Mouse (Mus musculus) thymus, postnatal 25 days (tissue): ENCODE data around the gene Mrpl42.

Experiments used
- DNase-seq: peaks from one replicate; pipeline ENCODE4 v3.0.0; 2022

The Mrpl42 gene

GRCm38 (mm10) chr10:95456103-95456502 lies 45.6 kb downstream of the Mrpl42 start:
- DNase-seq, result no peak

DNA sequence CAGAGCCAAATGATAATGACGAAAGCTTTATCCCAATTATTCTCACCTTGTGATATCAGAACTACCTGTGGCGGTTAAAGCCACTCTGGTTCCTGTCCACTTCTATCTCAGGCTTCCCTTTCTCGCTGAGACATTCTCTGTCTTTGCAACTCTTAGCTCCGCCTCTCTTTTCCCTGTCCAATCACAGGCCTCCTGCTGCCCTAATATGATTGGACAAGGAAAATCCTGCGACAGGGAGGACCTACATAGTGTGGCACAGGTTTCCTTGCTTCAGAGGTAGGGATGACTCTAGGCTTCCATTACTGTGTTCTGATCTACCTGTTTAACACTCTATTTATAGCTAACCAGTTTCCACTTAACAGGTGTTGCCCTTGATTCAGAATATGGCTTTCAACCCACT lies 48.5 kb downstream of the Mrpl42 start:
- no peak for DNase-seq

- DNase-seq, result no peak
Observed at GRCm38 (mm10) chr10:95449033-95449432, 52.7 kb downstream of the Mrpl42 start.

GRCm38 (mm10) chr10:95447954-95448353 lies 53.8 kb downstream of the Mrpl42 start:
- DNase-seq, result no peak

DNA sequence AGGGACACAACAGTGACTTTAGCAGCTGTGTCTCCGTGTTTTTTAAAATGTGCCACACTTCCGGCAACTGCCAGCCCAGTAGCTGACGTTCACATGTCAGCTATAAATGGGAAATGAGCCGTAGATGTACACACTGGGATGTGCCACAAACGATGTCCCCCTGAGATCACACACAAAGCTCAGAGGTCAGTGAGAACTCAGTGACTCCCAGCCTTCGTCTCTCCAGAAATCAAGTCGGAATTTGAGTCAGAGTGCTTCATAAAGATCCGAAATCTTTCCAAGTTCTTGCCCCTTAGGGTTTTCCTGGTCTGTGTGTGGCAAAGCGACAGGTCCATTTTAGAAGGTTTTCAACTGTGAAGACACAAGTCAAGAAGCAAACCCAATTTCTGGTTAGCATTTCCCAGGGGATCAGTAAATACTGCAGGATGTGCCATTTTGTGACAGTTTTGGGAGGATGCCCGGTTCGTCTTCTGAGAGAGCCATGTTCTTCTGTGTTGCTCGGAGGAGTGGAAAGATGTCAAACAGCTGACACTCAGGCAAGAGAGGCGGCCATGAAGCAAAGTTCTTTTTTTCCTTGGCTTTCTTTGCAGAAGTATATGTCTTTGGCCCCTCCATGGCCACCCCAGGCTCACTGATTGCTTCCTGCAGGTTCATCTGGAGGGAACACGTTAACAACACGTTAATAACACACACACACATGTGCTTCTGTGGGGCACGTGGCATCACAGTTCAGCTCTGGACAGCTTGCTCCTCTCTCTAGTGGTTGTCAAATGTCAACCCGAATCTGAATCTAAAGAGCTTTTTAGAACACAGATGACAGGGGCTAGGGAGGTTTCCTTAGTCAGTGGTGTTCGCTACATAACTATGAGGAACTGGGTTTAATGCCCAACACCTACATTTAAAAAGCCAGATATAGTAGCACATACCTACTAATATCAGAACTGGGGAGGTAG lies 56.4 kb downstream of the Mrpl42 start:
- DNase-seq, result no peak

- DNase-seq, result no peak
Observed at GRCm38 (mm10) chr10:95442334-95442733, 59.4 kb downstream of the Mrpl42 start.

DNA sequence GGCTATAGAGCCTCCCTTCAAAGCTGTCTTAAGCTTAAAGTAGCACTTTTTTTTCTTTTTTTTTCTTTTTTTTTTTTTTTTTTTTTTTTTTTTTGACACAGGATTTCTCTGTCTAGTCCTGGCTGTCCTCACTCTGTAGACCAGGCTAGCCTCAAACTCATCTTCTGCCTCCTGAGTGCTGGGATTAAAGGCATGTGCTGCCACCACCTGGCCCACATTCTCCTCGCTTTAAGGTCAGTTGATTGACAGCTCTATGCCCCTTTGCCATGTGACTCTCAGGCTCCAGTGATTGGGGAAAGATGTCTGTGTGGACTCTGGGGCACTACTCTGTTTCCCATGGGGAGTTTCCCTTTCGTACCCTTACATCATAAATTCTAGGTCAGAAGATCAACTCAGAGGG lies 61.2 kb downstream of the Mrpl42 start:
- no peak for DNase-seq

GRCm38 (mm10) chr10:95439718-95440339 lies 61.9 kb downstream of the Mrpl42 start:
- no peak for DNase-seq

DNA sequence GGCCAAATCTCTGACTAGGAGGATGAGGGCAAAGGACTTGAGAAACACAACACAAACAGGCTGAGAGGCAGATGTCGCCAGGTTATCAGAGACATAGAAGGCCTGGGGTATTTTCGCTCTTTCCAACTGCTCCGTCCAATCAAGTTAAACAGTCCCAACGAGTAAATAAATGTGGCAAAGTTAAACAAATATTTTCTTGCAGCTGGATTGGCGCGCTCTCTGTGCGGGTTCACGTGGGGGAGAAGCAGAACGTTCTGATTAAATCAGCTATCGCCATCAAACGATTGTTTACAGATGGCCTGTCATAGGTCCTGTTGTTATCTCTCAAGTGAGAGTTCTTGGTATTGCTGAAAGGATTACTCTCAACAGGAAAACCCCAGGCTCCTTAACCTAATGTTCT lies 62.8 kb downstream of the Mrpl42 start:
- DNase-seq, result no peak
